Mouse (Mus musculus) heart, postnatal 0 days (tissue): ENCODE measurements around the gene Gm14137. TPM values are rescaled to one million over a fixed set of nuclear protein-coding genes. Genes with fewer than 3 reads are reported as not detected.

ENCODE experiments used
- ATAC-seq: fragments of 200-750 bp; cut with Nextera tagmentation; 2 replicates; pipeline ENCODE4 v1.8.0; 2017; ENCODE audit warnings: low read depth, moderate number of reproducible peaks, moderate library complexity; ENCODE audit not compliant: insufficient read depth
- DNase-seq: peaks from one replicate; pipeline ENCODE4 v3.0.0-alpha.2; 2016; ENCODE audit warnings: low spot score
- H3K27ac ChIP-seq: fragments of 300-500 bp; sonication (generic); 2 replicates; pipeline ENCODE4 v1.5.1; 2014; ENCODE audit warnings: low read depth, mild to moderate bottlenecking
- H3K27me3 ChIP-seq: fragments of 300-500 bp; sonication (generic); 2 replicates; pipeline ENCODE4 v1.6.1; 2014; ENCODE audit warnings: low read length, mixed read lengths; ENCODE audit not compliant: control insufficient read depth, insufficient read depth
- H3K36me3 ChIP-seq: fragments of 300-500 bp; sonication (generic); replicated peaks from 2 replicates; pipeline ENCODE4 v1.6.1; 2014; ENCODE audit warnings: low read length, mixed read lengths; ENCODE audit not compliant: control insufficient read depth, insufficient read depth
- H3K4me1 ChIP-seq: fragments of 300-500 bp; sonication (generic); 2 replicates; pipeline ENCODE4 v1.6.1; 2014; ENCODE audit warnings: antibody characterized with exemption; ENCODE audit not compliant: control insufficient read depth, insufficient read depth
- H3K4me2 ChIP-seq: fragments of 300-500 bp; sonication (generic); 2 replicates; pipeline ENCODE4 v1.6.1; 2014; ENCODE audit warnings: low read depth, mild to moderate bottlenecking, low read length, moderate library complexity
- H3K4me3 ChIP-seq: fragments of 300-500 bp; sonication (generic); 2 replicates; pipeline ENCODE4 v1.5.1; 2014; ENCODE audit warnings: low read depth, low read length
- H3K9ac ChIP-seq: fragments of 300-500 bp; sonication (generic); replicated peaks from 2 replicates; pipeline ENCODE4 v1.6.1; 2014; ENCODE audit warnings: low read depth, low read length, mixed read lengths
- H3K9me3 ChIP-seq: fragments of 300-500 bp; sonication (generic); replicated peaks from 2 replicates; pipeline ENCODE4 v1.6.1; 2016; ENCODE audit warnings: low read length; ENCODE audit not compliant: control insufficient read depth
- CTCF ChIP-seq: IDR thresholded peaks from 2 replicates; pipeline ENCODE4 v1.5.1; 2016; ENCODE audit warnings: antibody characterized with exemption, control low read depth, low read depth
- EP300 ChIP-seq: IDR thresholded peaks from 2 replicates; pipeline ENCODE4 v1.6.1; 2016; ENCODE audit warnings: antibody characterized with exemption, low read depth
- WGBS: fragments of 180-500 bp; shearing (Covaris S2); extraction: QIAGEN DNeasy Blood & Tissue Kit; methylation state at CpG from one replicate; pipeline ENCODE4 v1.1.7; 2014; 5-methylcytosine and 5-hydroxymethylcytosine counted together
- polyA plus RNA-seq: library from polyadenylated mRNA; unstranded; fragments of >200 nt; fragmentation: Nextera tagmentation; extraction: Ambion mirVana; gene quantifications from 2 replicates; pipeline ENCODE4 v1.2.1, GENCODE M21; 2015
- total RNA-seq: library from RNA; depleted of rRNA; stranded (reverse); fragments of >200 nt; gene quantifications from 2 replicates; pipeline ENCODE4 v1.2.3, GENCODE M21; 2014; ENCODE audit warnings: low replicate concordance; rRNA removed

Gm14137 gene
- total RNA-seq (not detected in 2 replicates), polyA plus RNA-seq (0.07 and 0.12 TPM in 2 replicates)

DNA sequence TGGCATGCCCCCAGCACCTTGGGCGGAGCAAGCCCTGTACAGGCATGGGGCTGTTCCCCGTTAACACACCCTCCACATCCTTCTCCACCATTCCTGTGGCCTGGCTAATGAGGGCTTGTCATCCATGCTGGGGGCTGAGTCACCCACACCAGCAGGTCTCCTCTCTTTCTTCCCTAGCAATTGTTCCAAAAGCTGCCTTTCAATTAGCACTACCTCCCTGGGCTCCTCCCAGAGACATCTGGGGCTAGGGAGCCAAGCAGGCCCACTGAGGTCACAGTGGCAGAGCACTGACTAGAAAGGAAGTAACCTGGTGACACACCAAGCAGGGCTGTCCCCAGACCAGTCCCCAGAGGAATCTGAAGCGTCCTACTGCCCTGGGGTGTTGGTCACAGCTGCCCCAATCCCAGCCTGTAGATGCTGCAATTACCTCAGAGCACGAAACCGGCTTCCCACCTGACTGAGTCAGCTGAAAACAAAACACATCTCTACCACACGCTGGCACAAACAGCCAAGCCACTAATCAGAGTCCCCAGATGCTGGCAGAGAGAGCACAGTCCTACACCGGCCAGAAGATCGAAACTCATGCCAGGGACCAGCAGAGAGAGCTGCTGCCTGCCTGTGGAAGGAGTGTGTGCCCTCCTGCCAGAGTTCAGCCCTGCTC is at the start of gene Gm14137:
TSS of gene Gm14137 (plus strand) at position 519 of the 661 bp plus-strand sequence.
- peaks cover 10% of the 10 kb centered on the region; the same call in 1 of the 2 replicates for H3K4me1 ChIP-seq
- no peaks in the 10 kb centered on the region for H3K27me3 ChIP-seq
- 56% methylated on average over 8 of the region's 8 CpGs for WGBS
- ATAC-seq (no peak), DNase-seq (no peak)
- no peak within 1 kb of the TSS for H3K27ac ChIP-seq
- no peak within 1 kb of the TSS for H3K9ac ChIP-seq
- no peak for TF ChIP-seq CTCF
- TF ChIP-seq EP300: no peak
- H3K9me3 ChIP-seq: no peaks in the 10 kb centered on the region
- H3K4me3 ChIP-seq: no peak within 1 kb of the TSS
- no peak within 1 kb of the TSS for H3K4me2 ChIP-seq
- no peaks in the 10 kb centered on the region; the same call in 1 of the 2 replicates for H3K36me3 ChIP-seq

DNA sequence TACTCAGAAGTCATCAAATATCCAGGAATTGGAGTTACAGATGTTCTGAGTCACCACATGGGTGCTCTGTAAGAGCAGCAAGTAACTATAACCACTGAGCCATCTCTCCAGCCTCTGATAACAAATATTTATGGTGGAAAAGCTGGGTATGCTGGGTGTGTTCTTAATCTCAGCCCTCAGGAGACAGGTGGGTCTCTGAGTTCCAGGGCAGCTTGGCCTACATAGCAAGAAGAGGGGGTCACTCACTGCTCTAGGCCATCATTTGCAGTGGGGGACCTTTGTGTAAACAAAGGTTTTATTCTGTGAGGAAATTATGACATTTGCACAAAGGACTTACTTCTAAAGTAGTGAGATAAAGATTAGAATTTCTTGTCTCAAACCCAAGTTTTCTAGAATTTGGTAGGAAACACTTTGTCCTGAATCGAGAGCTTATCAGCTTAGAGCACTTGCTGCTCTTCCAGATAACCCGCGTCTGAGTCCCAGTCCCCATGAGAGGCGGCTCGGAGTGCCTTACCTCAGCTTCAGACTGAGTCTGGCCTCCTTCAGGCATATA is 37.9 kb upstream of the Gm14137 start:
- DNase-seq (no peak), ATAC-seq (no peak)
- TF ChIP-seq CTCF (no peak), EP300 (no peak)
- Histone ChIP-seq H3K9ac (no peak overlapping the region), H3K9me3 (no peaks in the 10 kb centered on the region), H3K27ac (no peak overlapping the region), H3K36me3 (peaks cover 64% of the 10 kb centered on the region), H3K4me3 (no peak overlapping the region), H3K27me3 (no peaks in the 10 kb centered on the region), H3K4me2 (no peak overlapping the region), H3K4me1 (no peaks in the 10 kb centered on the region)
- WGBS: 24% methylated on average over 5 of the region's 5 CpGs

DNA sequence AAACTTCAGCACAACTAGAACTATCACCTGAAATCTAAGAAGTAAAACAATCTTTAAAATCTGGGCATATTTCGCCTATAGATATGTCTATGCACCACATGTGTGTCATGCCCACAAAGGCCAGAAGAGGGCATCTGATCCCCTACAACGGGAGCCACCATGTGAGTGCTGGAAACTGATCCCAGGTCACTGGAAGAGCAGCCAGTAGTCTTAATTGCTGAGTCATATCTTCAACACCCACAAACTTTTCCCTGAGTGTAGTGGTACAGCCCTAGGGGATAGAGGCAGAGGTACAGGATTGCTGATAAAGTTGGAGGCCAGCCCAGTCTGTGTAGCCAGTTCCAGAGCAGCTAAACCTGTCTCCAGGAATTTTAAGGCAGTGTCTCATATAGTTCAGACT is 29.1 kb upstream of the Gm14137 start:
- 84% methylated on average over 2 of the region's 2 CpGs for WGBS
- no peak overlapping the region for H3K4me2 ChIP-seq
- ATAC-seq: no peak
- no peaks in the 10 kb centered on the region for H3K9me3 ChIP-seq
- H3K27ac ChIP-seq: no peak overlapping the region
- DNase-seq: no peak
- no peak overlapping the region for H3K9ac ChIP-seq
- H3K36me3 ChIP-seq: peaks cover 82% of the 10 kb centered on the region
- no peak overlapping the region for H3K4me3 ChIP-seq
- H3K27me3 ChIP-seq: no peaks in the 10 kb centered on the region
- H3K4me1 ChIP-seq: no peaks in the 10 kb centered on the region
- no peak for TF ChIP-seq EP300
- peak; percentile 27; the same call in 1 of the 2 replicates for TF ChIP-seq CTCF

DNA sequence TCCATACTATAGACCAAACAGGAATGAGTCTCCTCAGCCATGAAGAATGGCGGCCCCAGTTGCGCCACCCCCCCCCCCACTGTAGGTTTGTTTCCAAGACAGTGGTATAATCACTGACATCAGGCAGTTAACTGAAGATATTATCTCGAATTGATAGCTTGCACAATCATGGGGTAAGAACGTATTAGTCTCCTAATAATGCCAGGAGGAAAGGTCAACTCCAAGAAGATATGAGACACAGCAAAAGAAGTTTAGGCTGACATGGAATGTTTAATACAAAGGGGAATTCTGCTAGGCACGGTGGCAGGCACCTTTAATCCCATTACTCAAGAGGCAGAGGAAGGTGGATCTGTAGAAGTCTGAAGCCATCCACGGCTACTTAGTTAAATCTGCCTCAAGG is 27.9 kb upstream of the Gm14137 start:
- no peaks in the 10 kb centered on the region for H3K9me3 ChIP-seq
- no peaks in the 10 kb centered on the region for H3K4me1 ChIP-seq
- H3K27ac ChIP-seq: no peak overlapping the region
- ATAC-seq: no peak
- 77% methylated on average over 6 of the region's 6 CpGs for WGBS
- no peak for TF ChIP-seq CTCF
- no peak for TF ChIP-seq EP300
- peaks cover 84% of the 10 kb centered on the region for H3K36me3 ChIP-seq
- no peak for DNase-seq
- H3K4me2 ChIP-seq: no peak overlapping the region
- H3K9ac ChIP-seq: no peak overlapping the region
- H3K4me3 ChIP-seq: no peak overlapping the region
- no peaks in the 10 kb centered on the region for H3K27me3 ChIP-seq

DNA sequence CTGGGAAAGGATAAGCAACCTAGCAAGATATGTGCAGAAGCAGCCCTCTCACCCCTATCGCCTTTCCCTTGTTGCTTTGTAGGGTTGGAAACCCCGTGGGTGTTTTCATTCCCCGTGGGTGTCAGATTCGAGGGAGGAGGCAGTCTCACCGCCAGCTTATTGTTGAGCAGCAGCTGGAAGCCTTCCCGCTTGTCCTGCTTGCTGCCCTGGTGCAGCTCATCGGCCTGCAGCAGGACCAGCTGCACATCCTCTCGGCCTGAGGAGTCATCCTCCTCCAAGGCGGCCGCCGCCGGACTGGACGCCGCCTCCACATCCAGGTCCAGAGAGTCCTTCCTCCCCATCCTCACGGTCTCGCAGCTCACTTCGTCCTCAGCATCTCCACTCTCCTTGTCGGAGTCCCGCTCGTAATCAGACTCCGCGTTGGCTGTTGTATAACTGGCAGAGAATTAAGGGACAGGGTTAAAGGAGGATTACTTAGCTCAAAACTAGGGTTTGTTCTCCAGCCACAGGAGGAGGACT is 27.1 kb upstream of the Gm14137 start:
- DNase-seq (peak; percentile 8), ATAC-seq (no peak)
- H3K9me3 ChIP-seq: no peaks in the 10 kb centered on the region
- no peak overlapping the region for H3K9ac ChIP-seq
- peaks cover 83% of the 10 kb centered on the region for H3K36me3 ChIP-seq
- H3K27me3 ChIP-seq: no peaks in the 10 kb centered on the region
- no peak overlapping the region for H3K27ac ChIP-seq
- H3K4me2 ChIP-seq: no peak overlapping the region
- no peaks in the 10 kb centered on the region for H3K4me1 ChIP-seq
- 72% methylated on average over 22 of the region's 22 CpGs for WGBS
- TF ChIP-seq EP300 (no peak), CTCF (no peak)
- no peak overlapping the region for H3K4me3 ChIP-seq
